Mouse (Mus musculus): Measurements from ENCODE around the gene Cflar. TPM values are rescaled to one million over a fixed set of nuclear protein-coding genes. Genes with fewer than 3 reads are reported as not detected.
A peak's percentile ranks its signal among the peaks of the same experiment; 100 is the strongest.
"Not testable (repeated sequence)": the region's sequence is repeated elsewhere in the genome, so short reads cannot be mapped to it uniquely, and the experiment has no call there.

Cflar gene
- polyA plus RNA-seq, 1 experiment from 2014 or later, result 16.3 TPM

DNA sequence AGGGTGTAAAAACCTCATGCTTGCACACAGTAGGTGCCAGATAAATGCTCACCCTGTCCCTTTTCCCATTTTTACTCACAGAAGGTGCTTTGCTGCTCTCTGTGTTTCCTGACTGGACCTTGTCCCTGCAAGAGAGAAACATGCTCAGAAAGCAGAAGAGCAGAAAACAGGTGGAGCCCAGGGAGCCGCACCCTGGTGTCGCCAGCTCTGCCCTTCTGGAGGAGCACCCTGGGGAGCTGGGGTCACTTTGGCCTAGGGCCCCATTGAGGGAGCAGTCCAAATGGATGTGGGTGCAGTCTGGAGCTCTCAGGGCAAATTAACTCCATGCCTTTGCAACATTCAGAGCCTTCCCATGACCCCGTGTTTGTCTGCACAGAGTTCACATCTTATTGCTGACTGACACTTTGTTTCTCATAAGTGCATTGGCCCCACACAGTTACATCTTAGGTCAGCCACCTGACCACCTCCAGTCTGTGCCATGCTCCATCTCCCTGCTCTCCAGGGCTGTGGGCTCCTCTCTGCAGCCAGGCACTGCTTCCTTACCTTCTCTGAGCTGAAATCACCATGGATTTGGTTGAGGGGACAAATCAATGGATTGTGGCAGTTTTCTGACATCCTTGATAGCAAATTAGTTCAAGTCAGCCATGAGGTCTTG lies 20.3 kb upstream of the Cflar start:
- WGBS (ENCODE audit: insufficient replicate concordance), result 69% methylated on average over 3 of the region's 3 CpGs
- not testable (repeated sequence) for ATAC-seq (ENCODE audit: insufficient read depth); H3K4me3 ChIP-seq (replicated peaks)

GRCm38 (mm10) chr1:58691718-58692117 lies 19.6 kb upstream of the Cflar start:
- not testable (repeated sequence) for ATAC-seq (ENCODE audit: insufficient read depth); H3K9me3 ChIP-seq (replicated peaks); H3K36me3 ChIP-seq (replicated peaks); H3K27ac ChIP-seq (replicated peaks); H3K27me3 ChIP-seq; H3K4me3 ChIP-seq (replicated peaks); H3K4me2 ChIP-seq; H3K4me1 ChIP-seq (replicated peaks); H3K9ac ChIP-seq
- WGBS (ENCODE audit: insufficient replicate concordance), result 14% methylated on average over 1 of the region's 1 CpGs

More for the DNA sequence above, 20.3 kb upstream of the Cflar start:
- H3K4me2 ChIP-seq; H3K27me3 ChIP-seq; H3K9ac ChIP-seq; H3K36me3 ChIP-seq (replicated peaks); H3K9me3 ChIP-seq (replicated peaks); H3K27ac ChIP-seq (replicated peaks); H3K4me1 ChIP-seq (replicated peaks): not testable (repeated sequence)

DNA sequence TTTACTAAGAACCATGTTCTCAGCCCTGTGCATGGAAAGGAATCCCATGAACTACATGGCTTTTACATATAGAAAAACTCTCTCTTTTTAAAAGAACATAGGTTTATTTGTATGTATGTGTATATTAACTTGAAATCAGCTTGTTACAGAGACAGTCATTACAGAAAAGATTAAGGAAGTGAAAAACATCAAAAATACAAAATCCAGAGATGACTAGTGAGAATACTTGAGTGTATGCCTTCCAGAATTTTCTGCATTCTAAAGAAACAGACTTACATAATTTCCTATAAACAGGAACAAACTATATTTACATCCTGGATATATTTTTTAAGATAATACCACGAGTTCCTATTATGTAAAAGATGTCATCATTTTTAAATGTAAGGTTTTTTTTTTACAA lies 17.6 kb upstream of the Cflar start:
- no peak overlapping the region for H3K4me3 ChIP-seq (replicated peaks)
- no peaks in the 10 kb centered on the region for H3K9me3 ChIP-seq (replicated peaks)
- no peak overlapping the region for H3K9ac ChIP-seq
- ATAC-seq (ENCODE audit: insufficient read depth), result no peak
- 46% methylated on average over 1 of the region's 1 CpGs for WGBS (ENCODE audit: insufficient replicate concordance)
- H3K4me1 ChIP-seq (replicated peaks), result no peaks in the 10 kb centered on the region
- H3K27ac ChIP-seq (replicated peaks), result no peak overlapping the region
- no peaks in the 10 kb centered on the region for H3K27me3 ChIP-seq
- no peak overlapping the region for H3K4me2 ChIP-seq
- no peaks in the 10 kb centered on the region for H3K36me3 ChIP-seq (replicated peaks)

DNA sequence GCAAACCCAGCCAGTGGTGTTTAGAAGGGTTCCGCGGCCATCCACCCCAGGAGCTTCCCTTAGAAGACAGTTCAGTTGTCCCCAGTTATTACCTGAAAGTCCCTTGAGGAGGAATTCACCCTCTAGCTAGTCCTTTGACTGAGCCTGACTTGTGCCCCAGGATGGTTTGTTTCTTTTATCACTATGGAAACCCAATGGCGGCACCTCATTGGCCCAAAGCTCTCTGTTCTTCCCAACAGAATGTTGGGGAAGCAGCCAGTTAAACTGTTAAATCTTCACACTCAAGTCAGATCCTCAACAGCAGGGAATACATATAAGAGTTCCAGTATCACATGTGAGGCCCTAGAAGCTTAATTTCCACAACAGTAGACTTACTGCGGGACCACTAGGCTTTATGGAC lies 15.5 kb upstream of the Cflar start, which contains the start of gene Als2cr12:
Gene Als2cr12, minus strand, starts transcription at position 180 of the 400 bp plus-strand sequence.
- not testable (repeated sequence) for H3K9ac ChIP-seq; H3K9me3 ChIP-seq (replicated peaks); H3K27ac ChIP-seq (replicated peaks); H3K4me2 ChIP-seq; ATAC-seq (ENCODE audit: insufficient read depth); H3K27me3 ChIP-seq; H3K36me3 ChIP-seq (replicated peaks); H3K4me3 ChIP-seq (replicated peaks); H3K4me1 ChIP-seq (replicated peaks)
- WGBS (ENCODE audit: insufficient replicate concordance), result 75% methylated on average over 4 of the region's 4 CpGs

DNA sequence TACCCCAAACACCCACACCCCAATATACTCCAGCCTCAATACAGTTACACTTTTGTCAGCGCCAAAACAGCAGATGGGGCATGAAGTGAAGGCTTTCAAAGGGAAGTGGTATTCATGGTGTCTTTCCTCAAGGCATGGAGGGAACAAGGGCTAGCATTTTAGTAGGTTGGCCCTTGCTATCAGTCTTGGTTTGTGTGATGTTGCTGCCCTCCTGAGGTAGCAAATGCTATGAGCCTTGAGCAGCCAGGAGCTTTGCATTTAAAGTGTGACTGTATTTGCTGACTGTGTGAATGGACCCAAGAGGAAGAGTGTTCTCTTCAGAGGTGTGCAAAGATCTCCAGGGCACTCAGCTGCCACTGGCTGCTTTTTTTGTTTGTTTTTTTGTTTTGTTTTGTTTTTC lies 13.7 kb upstream of the Cflar start:
- WGBS (ENCODE audit: insufficient replicate concordance), result 50% methylated on average over 1 of the region's 1 CpGs
- ATAC-seq (ENCODE audit: insufficient read depth), result not testable (repeated sequence)

GRCm38 (mm10) chr1:58698781-58699180 lies 12.5 kb upstream of the Cflar start:
- WGBS (ENCODE audit: insufficient replicate concordance), result 66% methylated on average over 4 of the region's 4 CpGs
- Histone ChIP-seq H3K27me3 (no peaks in the 10 kb centered on the region), H3K4me3 (replicated peaks) (no peak overlapping the region), H3K4me1 (replicated peaks) (peaks cover 4% of the 10 kb centered on the region; the same call in 1 of the 2 replicates), H3K27ac (replicated peaks) (no peak overlapping the region), H3K36me3 (replicated peaks) (no peaks in the 10 kb centered on the region), H3K9me3 (replicated peaks) (no peaks in the 10 kb centered on the region), H3K4me2 (no peak overlapping the region), H3K9ac (no peak overlapping the region)
- ATAC-seq (ENCODE audit: insufficient read depth), result no peak

More for the DNA sequence above, 13.7 kb upstream of the Cflar start:
- H3K27me3 ChIP-seq; H3K4me3 ChIP-seq (replicated peaks); H3K4me1 ChIP-seq (replicated peaks); H3K27ac ChIP-seq (replicated peaks); H3K9ac ChIP-seq; H3K9me3 ChIP-seq (replicated peaks); H3K4me2 ChIP-seq; H3K36me3 ChIP-seq (replicated peaks): not testable (repeated sequence)

GRCm38 (mm10) chr1:58699988-58700387 lies 11.3 kb upstream of the Cflar start:
- H3K36me3 ChIP-seq (replicated peaks), result no peaks in the 10 kb centered on the region
- 13% methylated on average over 3 of the region's 3 CpGs for WGBS (ENCODE audit: insufficient replicate concordance)
- H3K9ac ChIP-seq, result no peak overlapping the region
- no peak overlapping the region for H3K27ac ChIP-seq (replicated peaks)
- ATAC-seq (ENCODE audit: insufficient read depth), result no peak
- H3K4me3 ChIP-seq (replicated peaks), result no peak overlapping the region
- H3K4me1 ChIP-seq (replicated peaks), result peaks cover 4% of the 10 kb centered on the region; the same call in 1 of the 2 replicates
- H3K27me3 ChIP-seq, result no peaks in the 10 kb centered on the region
- no peak overlapping the region for H3K4me2 ChIP-seq
- no peaks in the 10 kb centered on the region for H3K9me3 ChIP-seq (replicated peaks)

- not testable (repeated sequence) for H3K36me3 ChIP-seq (replicated peaks); H3K4me3 ChIP-seq (replicated peaks); H3K9me3 ChIP-seq (replicated peaks); H3K4me1 ChIP-seq (replicated peaks); H3K9ac ChIP-seq; H3K27ac ChIP-seq (replicated peaks); H3K27me3 ChIP-seq; ATAC-seq (ENCODE audit: insufficient read depth); H3K4me2 ChIP-seq
- 34% methylated on average over 5 of the region's 5 CpGs for WGBS (ENCODE audit: insufficient replicate concordance)
Observed at GRCm38 (mm10) chr1:58700580-58701162, 10.6 kb upstream of the Cflar start.

DNA sequence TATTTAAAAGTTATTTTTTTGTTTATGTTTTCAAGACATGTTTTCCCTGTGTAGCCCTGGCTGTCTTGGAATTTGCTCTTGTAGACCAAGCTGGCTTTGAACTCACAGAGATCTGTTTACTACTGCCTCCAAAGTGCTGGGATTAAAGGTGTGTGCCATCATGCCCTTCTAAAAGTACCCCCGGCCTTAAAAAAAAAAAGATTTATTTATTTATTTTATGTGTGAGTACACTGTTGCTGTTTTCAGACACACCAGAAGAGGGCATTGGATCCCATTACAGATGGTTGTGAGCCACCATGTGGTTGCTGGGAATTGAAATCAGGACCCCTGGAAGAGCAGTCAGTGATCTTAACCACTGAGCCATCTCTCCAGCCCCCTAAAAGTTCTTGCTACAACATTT lies 1.3 kb upstream of the Cflar start:
- H3K36me3 ChIP-seq (replicated peaks); H3K9me3 ChIP-seq (replicated peaks); H3K27ac ChIP-seq (replicated peaks); H3K27me3 ChIP-seq; ATAC-seq (ENCODE audit: insufficient read depth); H3K9ac ChIP-seq; H3K4me3 ChIP-seq (replicated peaks); H3K4me2 ChIP-seq: not testable (repeated sequence)
- WGBS (ENCODE audit: insufficient replicate concordance), result 65% methylated on average over 1 of the region's 1 CpGs
- H3K4me1 ChIP-seq (replicated peaks), result peaks cover 19% of the 10 kb centered on the region

- Histone ChIP-seq H3K27ac (replicated peaks) (peak overlapping the region; percentile 93), H3K27me3 (no peaks in the 10 kb centered on the region), H3K4me3 (replicated peaks) (peak overlapping the region; percentile 73), H3K4me2 (peak overlapping the region; percentile 82), H3K9ac (peak overlapping the region; percentile 77), H3K4me1 (replicated peaks) (peaks cover 22% of the 10 kb centered on the region), H3K9me3 (replicated peaks) (no peaks in the 10 kb centered on the region), H3K36me3 (replicated peaks) (no peaks in the 10 kb centered on the region)
- WGBS (ENCODE audit: insufficient replicate concordance), result 19% methylated on average over 10 of the region's 10 CpGs
- no peak for ATAC-seq (ENCODE audit: insufficient read depth)
Observed at GRCm38 (mm10) chr1:58710711-58711364, 470 bp upstream of the Cflar start.

All from liver, embryonic 15.5 days (tissue).